Mouse (Mus musculus): ENCODE data around the gene Rrnad1.

DNA sequence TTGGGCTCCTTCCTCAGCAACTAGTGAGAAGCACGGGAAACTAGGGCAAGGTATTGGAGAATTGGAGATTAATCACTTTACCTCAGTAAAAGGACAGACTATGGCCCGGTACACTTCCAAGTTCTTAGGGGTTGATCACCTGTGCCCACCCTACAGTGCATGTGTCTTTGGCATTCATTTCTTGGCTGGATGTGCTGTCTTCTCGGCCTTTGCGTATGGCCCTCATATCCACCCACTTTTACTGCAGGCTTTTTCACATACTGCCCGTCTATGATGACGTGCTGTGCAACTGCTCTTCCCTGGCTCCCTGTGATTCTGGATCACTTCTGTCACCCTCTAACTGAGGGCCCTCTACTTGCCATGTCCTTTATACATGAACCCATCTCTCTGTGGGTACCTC is 44.1 kb downstream of the Rrnad1 start:
- TF ChIP-seq POLR2A (IDR thresholded peaks at IDR 0.05; ENCODE audit: low read depth, low read length) (no peak), CTCF (IDR thresholded peaks at IDR 0.05; ENCODE audit: extremely low read depth, insufficient read length, insufficient replicate concordance, low read depth, low read length) (no peak)
